Mouse (Mus musculus) kidney, embryonic 14.5 days (tissue): ENCODE results near the gene Tpmt. TPM values are rescaled to one million over a fixed set of nuclear protein-coding genes. Genes with fewer than 3 reads are reported as not detected.
A peak's percentile ranks its signal among the peaks of the same experiment; 100 is the strongest.

ENCODE experiments used
- ATAC-seq: fragments of 200-750 bp; cut with Nextera tagmentation; 2 replicates; pipeline ENCODE4 v1.8.0; 2017; ENCODE audit warnings: moderate number of reproducible peaks, mild to moderate bottlenecking, moderate TSS enrichment, moderate library complexity; ENCODE audit not compliant: low FRiP score, low TSS enrichment
- H3K27ac ChIP-seq: fragments of 300-500 bp; sonication (generic); 2 replicates; pipeline ENCODE4 v1.5.1; 2014; ENCODE audit warnings: low read depth, mild to moderate bottlenecking, low read length, moderate library complexity, mixed read lengths
- H3K27me3 ChIP-seq: fragments of 300-500 bp; sonication (generic); 2 replicates; pipeline ENCODE4 v1.6.1; 2014; ENCODE audit warnings: mild to moderate bottlenecking, low read length; ENCODE audit not compliant: control insufficient read depth, insufficient read depth
- H3K36me3 ChIP-seq: fragments of 300-500 bp; sonication (generic); 2 replicates; pipeline ENCODE4 v1.6.1; 2014; ENCODE audit warnings: low read length, mixed read lengths; ENCODE audit not compliant: control insufficient read depth, insufficient read depth
- H3K4me1 ChIP-seq: fragments of 300-500 bp; sonication (generic); 2 replicates; pipeline ENCODE4 v1.6.1; 2014; ENCODE audit warnings: low read length, mixed read lengths; ENCODE audit not compliant: control insufficient read depth, insufficient read depth
- H3K4me2 ChIP-seq: fragments of 300-500 bp; sonication (generic); replicated peaks from 2 replicates; pipeline ENCODE4 v1.6.1; 2014; ENCODE audit warnings: low read depth, mild to moderate bottlenecking, low read length
- H3K4me3 ChIP-seq: fragments of 300-500 bp; sonication (generic); 2 replicates; pipeline ENCODE4 v1.5.1; 2014; ENCODE audit warnings: mild to moderate bottlenecking, low read length
- H3K9ac ChIP-seq: fragments of 300-500 bp; sonication (generic); 2 replicates; pipeline ENCODE4 v1.6.1; 2014; ENCODE audit warnings: low read depth, mild to moderate bottlenecking, low read length, moderate library complexity
- H3K9me3 ChIP-seq: fragments of 300-500 bp; sonication (generic); 2 replicates; pipeline ENCODE4 v1.6.1; 2016; ENCODE audit warnings: low read length; ENCODE audit not compliant: control insufficient read depth
- WGBS: fragments of 180-500 bp; shearing (Covaris S2); extraction: QIAGEN DNeasy Blood & Tissue Kit; methylation state at CpG from one replicate; pipeline ENCODE4 v1.1.7; 2014; 5-methylcytosine and 5-hydroxymethylcytosine counted together
- polyA plus RNA-seq: library from polyadenylated mRNA; unstranded; fragments of >200 nt; fragmentation: Nextera tagmentation; extraction: Ambion mirVana; gene quantifications from 2 replicates; pipeline ENCODE4 v1.2.1, GENCODE M21; 2014

The Tpmt gene
- polyA plus RNA-seq, 1 experiment from 2014 or later = 29.7 TPM

- no peak overlapping the region for H3K9ac ChIP-seq
- WGBS = 67% methylated on average over 4 of the region's 4 CpGs
- no peaks in the 10 kb centered on the region for H3K27me3 ChIP-seq
- no peak for ATAC-seq
- H3K4me1 ChIP-seq = no peaks in the 10 kb centered on the region
- no peak overlapping the region for H3K27ac ChIP-seq
- no peak overlapping the region for H3K4me2 ChIP-seq
- no peaks in the 10 kb centered on the region for H3K9me3 ChIP-seq
- no peak overlapping the region for H3K4me3 ChIP-seq
- H3K36me3 ChIP-seq = peaks cover 17% of the 10 kb centered on the region
These were observed 5.5 kb upstream of the Tpmt start for GRCm38 (mm10) chr13:47050009-47050408.

- Histone ChIP-seq H3K9me3 (no peaks in the 10 kb centered on the region), H3K27me3 (no peaks in the 10 kb centered on the region), H3K27ac (no peak overlapping the region), H3K36me3 (peaks cover 12% of the 10 kb centered on the region), H3K4me3 (no peak overlapping the region), H3K4me2 (no peak overlapping the region), H3K9ac (no peak overlapping the region), H3K4me1 (0 out of 2 replicates have a peak, but pooled peaks cover 6% of the 10 kb centered on the region)
- WGBS = 89% methylated on average over 4 of the region's 4 CpGs
- ATAC-seq = no peak
These were observed 3.5 kb upstream of the Tpmt start for GRCm38 (mm10) chr13:47047996-47048395.

GRCm38 (mm10) chr13:47043833-47044616, 512 bp downstream of the Tpmt start:
- ATAC-seq = peak; percentile 3; the same call in 1 of the 2 replicates
- peak overlapping the region; percentile 42; the same call in 1 of the 2 replicates for H3K27ac ChIP-seq
- under 1% methylated on average over 45 of the region's 45 CpGs for WGBS
- peak overlapping the region; percentile 75 for H3K9ac ChIP-seq
- peaks cover 6% of the 10 kb centered on the region; the same call in 1 of the 2 replicates for H3K4me1 ChIP-seq
- no peaks in the 10 kb centered on the region for H3K9me3 ChIP-seq
- H3K27me3 ChIP-seq = no peaks in the 10 kb centered on the region
- no peaks in the 10 kb centered on the region; the same call in 1 of the 2 replicates for H3K36me3 ChIP-seq
- H3K4me2 ChIP-seq = peak overlapping the region; percentile 99
- peak overlapping the region; percentile 83 for H3K4me3 ChIP-seq

- Histone ChIP-seq H3K27ac (peak within 1 kb of the TSS; percentile 42; the same call in 1 of the 2 replicates), H3K9ac (peak within 1 kb of the TSS; percentile 75), H3K9me3 (no peaks in the 10 kb centered on the region), H3K27me3 (no peaks in the 10 kb centered on the region), H3K4me3 (peak within 1 kb of the TSS; percentile 83), H3K4me2 (peak within 1 kb of the TSS; percentile 99), H3K36me3 (no peaks in the 10 kb centered on the region), H3K4me1 (peaks cover 6% of the 10 kb centered on the region; the same call in 1 of the 2 replicates)
- under 1% methylated on average over 47 of the region's 48 CpGs for WGBS
- ATAC-seq = peak; percentile 98
These were observed 1.4 kb downstream of the Tpmt start, which contains the start of gene Kdm1b for GRCm38 (mm10) chr13:47043030-47043680. Kdm1b (plus strand) TSS chr13:47043499.

- Histone ChIP-seq H3K9ac (peak overlapping the region; percentile 48; the same call in 1 of the 2 replicates), H3K9me3 (no peaks in the 10 kb centered on the region), H3K27me3 (no peaks in the 10 kb centered on the region), H3K27ac (no peak overlapping the region), H3K4me2 (peak overlapping the region; percentile 52), H3K36me3 (no peaks in the 10 kb centered on the region), H3K4me3 (peak overlapping the region; percentile 83; the same call in 1 of the 2 replicates), H3K4me1 (peaks cover 6% of the 10 kb centered on the region; the same call in 1 of the 2 replicates)
- WGBS = 54% methylated on average over 8 of the region's 8 CpGs
- no peak for ATAC-seq
These were observed 2.4 kb downstream of the Tpmt start for GRCm38 (mm10) chr13:47042024-47042633.

GRCm38 (mm10) chr13:47040061-47040460, 4.5 kb downstream of the Tpmt start:
- Histone ChIP-seq H3K36me3 (no peaks in the 10 kb centered on the region), H3K4me3 (no peak overlapping the region), H3K27ac (no peak overlapping the region), H3K9ac (no peak overlapping the region), H3K4me2 (no peak overlapping the region), H3K9me3 (no peaks in the 10 kb centered on the region), H3K27me3 (no peaks in the 10 kb centered on the region), H3K4me1 (peaks cover 6% of the 10 kb centered on the region; the same call in 1 of the 2 replicates)
- 81% methylated on average over 5 of the region's 5 CpGs for WGBS
- ATAC-seq = no peak

GRCm38 (mm10) chr13:47037946-47038345, 6.6 kb downstream of the Tpmt start:
- no peak overlapping the region for H3K27ac ChIP-seq
- H3K4me3 ChIP-seq = no peak overlapping the region
- H3K36me3 ChIP-seq = no peaks in the 10 kb centered on the region
- H3K9me3 ChIP-seq = no peaks in the 10 kb centered on the region
- 84% methylated on average over 6 of the region's 6 CpGs for WGBS
- no peak for ATAC-seq
- H3K9ac ChIP-seq = no peak overlapping the region
- H3K27me3 ChIP-seq = no peaks in the 10 kb centered on the region
- H3K4me2 ChIP-seq = no peak overlapping the region
- no peaks in the 10 kb centered on the region; the same call in 1 of the 2 replicates for H3K4me1 ChIP-seq

GRCm38 (mm10) chr13:47033602-47034001, 10.9 kb downstream of the Tpmt start:
- WGBS = 92% methylated on average over 4 of the region's 4 CpGs
- H3K27me3 ChIP-seq = no peaks in the 10 kb centered on the region
- H3K9me3 ChIP-seq = no peaks in the 10 kb centered on the region
- no peaks in the 10 kb centered on the region for H3K36me3 ChIP-seq
- H3K4me2 ChIP-seq = no peak overlapping the region
- no peaks in the 10 kb centered on the region for H3K4me1 ChIP-seq
- ATAC-seq = no peak
- H3K27ac ChIP-seq = no peak overlapping the region
- no peak overlapping the region for H3K9ac ChIP-seq
- H3K4me3 ChIP-seq = no peak overlapping the region
